Mouse (Mus musculus) cerebellum, postnatal 25 days (tissue): ENCODE measurements around the gene Eif5a.
"Not testable (repeated sequence)": the region's sequence is repeated elsewhere in the genome, so short reads cannot be mapped to it uniquely, and the experiment has no call there.

Source experiments
- DNase-seq, 2 experiments: peaks; one replicate each; pipeline ENCODE4 v3.0.0; 2021; ENCODE audit warnings: mixed read lengths in 2 of 2

The Eif5a gene

DNA sequence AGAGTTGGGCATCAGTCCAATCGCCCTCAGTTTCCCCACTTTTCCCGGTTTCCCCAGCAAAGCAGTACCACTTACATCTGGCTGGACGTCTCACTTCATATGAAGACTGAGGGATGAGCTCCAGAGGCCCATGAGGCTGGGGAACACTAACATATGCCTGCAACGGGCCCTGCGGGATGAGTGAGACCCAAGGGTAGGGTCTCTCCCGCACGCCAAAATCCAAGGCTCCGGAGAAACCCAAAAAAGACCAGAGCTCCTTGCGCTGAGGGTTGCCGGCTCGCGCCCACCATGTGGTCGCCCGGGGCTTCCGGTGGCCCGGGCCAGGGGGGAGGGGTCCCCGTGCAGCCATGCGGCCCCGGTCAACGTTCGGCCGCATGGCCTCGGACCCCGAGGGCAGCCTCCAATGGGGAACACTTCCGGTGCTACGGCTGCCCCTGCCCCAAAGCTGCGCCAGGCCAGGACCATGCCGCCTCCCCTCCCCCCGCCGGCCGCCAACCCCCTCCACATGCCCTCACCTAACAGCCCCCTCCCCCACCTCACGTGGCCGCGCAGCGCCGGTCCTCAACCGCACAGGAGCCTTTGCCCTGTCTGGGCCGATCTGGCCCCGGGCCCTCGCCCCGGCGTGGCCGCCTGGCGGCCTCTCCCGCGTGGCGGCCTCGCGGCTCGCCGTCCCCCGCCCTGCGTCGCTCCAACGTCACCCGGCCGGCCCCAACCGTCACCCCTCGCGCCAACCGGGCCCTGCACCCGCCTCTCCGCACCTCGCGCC, 1.3 kb downstream of the Eif5a start:
- DNase-seq: peak; percentile 45 to 80

DNA sequence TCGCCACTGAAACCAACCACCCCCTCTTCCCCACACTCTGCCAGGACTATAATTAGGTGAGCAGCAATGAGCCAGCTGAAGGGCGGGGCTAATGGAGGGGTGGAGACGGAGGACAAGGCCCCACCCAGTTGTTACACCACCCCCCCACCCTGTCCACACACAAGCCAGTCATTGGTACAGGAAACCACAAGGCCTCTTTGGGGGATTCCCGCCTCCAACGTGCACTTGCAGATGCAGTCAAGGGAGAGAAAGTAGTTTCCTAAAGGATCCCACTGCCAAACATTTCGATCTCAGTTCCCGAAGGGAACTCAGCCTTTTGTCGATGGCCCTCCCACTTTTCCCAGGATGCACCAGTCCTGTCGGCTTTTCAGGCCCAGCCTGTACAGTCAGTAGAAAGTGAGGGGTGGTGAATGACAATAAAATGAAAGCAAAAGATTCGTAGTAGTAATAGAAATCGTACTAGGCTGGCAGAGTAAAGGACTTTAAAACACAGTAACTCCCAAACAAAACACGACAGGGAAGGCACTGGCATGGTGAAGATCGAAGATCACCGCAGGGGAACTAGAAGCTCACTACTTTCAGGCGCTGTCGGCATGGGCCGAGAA, 2.0 kb downstream of the Eif5a start:
- DNase-seq: peak; percentile 49 to 75

- DNase-seq: no peak
Observed at GRCm38 (mm10) chr11:69919053-69919452, 2.7 kb downstream of the Eif5a start.

- no peak for DNase-seq
Observed at GRCm38 (mm10) chr11:69918118-69918517, 3.6 kb downstream of the Eif5a start.

DNA sequence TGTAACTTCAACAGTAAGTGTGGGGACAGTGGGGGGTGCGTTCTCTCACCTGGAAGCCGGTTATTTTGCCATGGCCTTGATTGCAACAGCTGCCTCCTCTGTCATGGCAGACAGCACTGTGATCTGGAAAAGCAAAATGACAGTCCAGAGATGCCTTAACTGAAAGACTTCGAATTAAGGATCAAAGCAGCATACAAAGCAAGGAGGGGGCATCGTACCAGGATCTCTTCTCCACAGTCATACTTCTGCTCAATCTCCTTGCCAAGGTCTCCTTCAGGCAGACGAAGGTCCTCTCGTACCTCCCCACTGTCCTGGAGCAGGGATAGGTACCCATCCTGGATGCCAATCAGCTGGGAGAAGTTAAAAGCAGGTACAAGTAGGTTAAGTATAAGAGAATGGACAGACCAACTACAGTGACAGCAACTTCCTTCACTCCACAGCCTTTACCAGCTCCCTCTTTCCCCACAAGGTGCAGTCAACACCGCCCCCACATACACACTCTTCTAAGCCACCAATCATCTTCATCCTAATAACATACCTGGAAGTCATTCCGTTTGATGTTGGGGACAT, 4.3 kb downstream of the Eif5a start:
- DNase-seq: no peak

DNA sequence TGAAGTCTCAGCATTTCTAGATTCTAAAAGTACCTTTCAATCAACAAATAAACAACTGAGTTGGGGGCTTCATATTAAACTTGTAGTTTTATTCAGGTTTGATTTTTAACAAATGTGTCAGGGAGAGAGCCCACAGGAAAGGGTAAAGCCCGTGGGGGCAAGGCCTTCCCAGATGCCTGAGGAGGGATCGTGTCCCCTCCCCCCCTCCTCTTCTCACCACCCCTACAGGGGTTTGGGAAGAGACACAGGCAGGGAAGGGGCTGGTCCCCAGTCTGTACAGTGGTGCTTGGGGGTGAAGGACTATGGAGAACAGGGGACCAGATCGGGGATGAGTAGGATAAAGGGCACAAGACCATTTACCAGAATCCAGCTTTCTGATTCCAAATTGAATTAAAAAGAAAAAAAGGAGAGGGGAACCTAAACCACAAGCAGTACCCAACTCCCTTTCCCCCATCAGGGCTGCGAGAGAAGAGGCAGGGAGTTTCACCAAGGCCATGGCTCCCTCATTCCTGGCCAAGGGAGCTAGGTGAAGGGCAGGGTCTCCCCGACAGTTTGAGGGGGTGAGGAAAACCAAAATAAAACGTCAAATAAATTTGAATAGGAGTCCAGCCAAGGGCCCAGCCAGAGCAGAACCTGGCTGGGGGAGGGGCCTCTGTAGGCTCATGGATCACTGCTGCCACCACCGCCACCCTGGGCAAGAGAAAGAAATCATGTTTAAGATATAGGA, 4.9 kb downstream of the Eif5a start:
- DNase-seq: not testable (repeated sequence)

GRCm38 (mm10) chr11:69915667-69916627, 5.8 kb downstream of the Eif5a start:
- no peak for DNase-seq

GRCm38 (mm10) chr11:69914917-69915430, 6.8 kb downstream of the Eif5a start:
- no peak for DNase-seq

- DNase-seq: no peak
Observed at GRCm38 (mm10) chr11:69914372-69914764, 7.4 kb downstream of the Eif5a start.

DNA sequence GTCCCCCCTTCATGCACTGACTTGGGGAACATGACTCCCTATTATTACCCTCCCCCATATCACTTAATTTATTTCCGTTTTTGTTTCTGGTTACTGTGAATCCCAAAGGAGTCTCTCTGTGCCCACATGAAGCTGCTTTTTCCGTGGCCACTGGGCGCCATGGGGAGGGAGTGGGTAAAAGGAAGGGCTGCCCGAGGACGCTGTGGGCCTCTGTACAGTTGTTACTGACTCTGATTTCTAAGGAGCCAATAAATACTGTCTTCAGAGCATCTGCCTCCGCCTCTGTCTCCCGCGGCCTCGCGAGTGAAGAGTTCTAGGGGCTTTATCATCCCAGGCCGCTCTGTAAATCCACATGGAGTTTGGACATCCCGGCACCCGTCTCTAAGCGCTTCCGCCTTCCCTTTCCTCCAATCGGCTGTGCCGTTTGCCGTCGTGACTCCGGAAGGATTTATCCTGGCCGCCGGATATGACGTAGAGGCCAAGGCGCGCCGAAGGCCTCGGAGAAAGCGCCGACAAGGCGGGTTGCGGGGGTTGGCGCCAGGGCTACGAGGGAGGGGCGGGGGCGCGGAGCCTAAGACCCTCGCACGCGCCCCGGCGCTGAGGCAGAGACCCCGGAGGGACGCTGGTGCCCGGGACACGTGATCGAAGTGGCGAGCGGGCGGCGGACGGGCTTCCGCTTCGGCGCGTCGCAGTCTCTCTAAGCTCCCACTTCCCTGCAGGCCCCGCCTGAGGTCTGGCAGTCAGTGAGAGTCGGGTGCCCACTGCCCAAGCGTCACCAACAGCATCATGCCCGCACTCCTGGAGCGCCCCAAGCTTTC, 8.0 kb downstream of the Eif5a start, which contains the start of gene Gps2:
TSS of gene Gps2 (plus strand) at position 335 of the 818 bp plus-strand sequence.
- peak; percentile 95 to 96 for DNase-seq

DNA sequence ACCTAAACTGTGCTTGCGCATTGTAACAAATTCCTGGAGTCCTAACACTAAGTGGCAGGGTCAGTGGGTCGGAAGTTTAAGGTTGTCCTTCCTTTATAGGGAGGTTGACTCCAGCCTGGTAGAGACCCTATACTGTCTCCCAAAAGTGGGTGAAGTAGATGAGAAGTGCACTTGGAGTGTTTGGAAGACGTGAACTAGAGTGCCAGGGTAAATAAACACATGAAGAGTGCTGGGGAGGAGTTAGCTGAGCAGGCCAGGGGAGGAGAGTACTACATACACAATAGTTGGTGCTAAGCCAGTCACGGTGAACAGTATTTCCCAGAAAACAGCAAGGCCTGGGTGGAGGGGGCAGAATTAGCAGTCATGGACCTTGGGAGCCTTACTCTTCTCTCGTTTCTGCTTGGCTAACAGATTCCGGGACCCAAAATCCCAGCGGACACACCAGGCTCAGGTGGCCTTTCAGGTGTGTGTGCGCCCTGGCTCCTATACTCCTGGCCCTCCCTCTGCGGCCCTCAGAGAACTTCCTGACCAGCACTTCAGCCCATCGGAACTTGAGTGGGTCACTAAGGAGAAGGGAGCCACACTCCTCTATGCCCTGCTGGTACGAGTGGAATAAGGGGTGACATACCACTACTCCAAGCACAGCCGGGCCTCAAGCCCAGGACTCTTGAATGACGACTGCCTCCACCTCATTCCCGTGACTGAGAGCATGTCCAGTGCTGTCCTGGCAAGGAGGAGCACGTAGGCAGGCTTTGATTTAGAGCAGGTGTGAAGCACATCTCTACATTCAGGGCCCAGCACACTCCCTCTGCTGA, 8.8 kb downstream of the Eif5a start:
- no peak for DNase-seq

- DNase-seq: no peak
Observed at GRCm38 (mm10) chr11:69911701-69912100, 10.1 kb downstream of the Eif5a start.

DNA sequence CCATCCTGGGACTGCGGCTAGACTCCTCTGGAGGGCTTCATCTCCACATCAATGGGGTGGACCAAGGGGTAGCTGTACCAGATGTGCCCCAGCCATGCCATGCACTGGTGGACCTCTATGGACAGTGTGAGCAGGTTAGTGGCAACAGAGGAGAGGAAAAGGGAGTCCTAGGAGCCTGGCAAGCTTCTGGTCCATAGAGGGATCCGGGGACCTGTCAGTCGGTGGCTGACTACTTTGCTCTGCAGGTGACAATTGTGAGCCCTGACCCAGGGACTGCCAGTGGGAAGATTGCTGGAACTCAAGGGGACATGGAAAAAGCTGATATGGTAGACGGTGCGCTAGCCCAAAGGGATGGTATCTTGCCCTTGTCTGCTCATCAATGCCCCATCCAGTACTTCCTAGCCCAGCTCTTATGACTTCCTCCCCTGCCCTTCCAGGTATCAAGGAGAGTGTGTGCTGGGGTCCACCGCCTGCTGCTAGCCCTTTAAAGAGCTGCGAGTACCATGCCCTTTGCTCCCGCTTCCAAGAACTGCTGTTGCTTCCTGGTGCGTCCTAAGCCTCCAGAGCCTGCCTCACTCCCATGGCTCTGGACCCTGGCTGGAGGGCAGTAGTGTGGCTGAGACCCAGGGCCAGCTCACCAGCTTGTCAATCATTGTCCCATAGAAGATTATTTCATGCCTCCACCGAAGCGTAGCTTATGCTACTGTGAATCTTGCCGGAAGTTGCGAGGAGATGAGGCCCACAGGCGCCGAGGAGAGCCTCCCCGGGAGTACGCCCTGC, 10.8 kb downstream of the Eif5a start:
- DNase-seq: no peak

DNA sequence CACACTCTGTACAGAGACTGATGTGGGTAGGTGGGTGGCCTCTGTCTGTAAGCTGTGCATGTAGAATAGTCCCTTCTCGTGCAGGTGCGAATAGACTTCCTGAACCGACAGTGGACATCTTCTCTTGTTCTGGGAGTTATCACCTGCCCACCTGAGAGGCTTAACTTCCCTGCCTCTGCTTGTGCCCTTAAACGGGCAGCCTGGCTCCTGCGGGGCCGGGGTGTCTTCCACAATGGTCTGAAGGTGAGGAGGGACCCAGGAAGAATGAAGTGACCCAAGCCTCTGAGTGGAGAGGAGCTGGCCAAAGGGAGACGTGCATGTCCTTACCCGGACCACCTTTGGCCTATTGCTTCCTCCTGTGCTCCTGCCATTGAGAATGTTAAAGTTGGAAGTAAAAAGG, 11.6 kb downstream of the Eif5a start:
- no peak for DNase-seq

GRCm38 (mm10) chr11:69909174-69909573, 12.6 kb downstream of the Eif5a start:
- no peak for DNase-seq

- peak in 1 of 2 experiments; percentile 48 for DNase-seq
Observed at GRCm38 (mm10) chr11:69908645-69909044, 13.1 kb downstream of the Eif5a start.

- DNase-seq: no peak
Observed at GRCm38 (mm10) chr11:69904311-69904710, 17.4 kb downstream of the Eif5a start.

DNA sequence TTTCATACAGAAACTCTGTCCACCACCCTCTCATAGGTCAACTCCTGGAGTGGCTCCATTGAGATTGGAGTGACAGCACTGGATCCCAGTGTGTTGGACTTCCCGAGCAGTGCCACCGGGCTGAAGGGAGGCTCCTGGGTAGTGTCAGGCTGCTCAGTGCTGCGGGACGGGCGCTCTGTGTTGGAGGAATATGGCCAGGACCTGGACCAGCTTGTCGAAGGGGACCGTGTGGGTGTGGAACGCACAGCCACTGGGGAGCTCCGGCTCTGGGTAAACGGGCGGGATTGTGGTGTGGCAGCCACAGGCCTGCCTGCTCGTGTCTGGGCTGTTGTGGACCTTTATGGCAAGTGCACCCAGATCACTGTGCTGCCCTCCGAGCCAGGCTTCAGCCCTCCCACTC, 18.8 kb downstream of the Eif5a start:
- DNase-seq: no peak

- no peak for DNase-seq
Observed at GRCm38 (mm10) chr11:69901993-69902392, 19.8 kb downstream of the Eif5a start.
